Mouse (Mus musculus) liver, embryonic 14.5 days (tissue): ENCODE data around the gene Thra.

Source experiments
- CTCF ChIP-seq: IDR thresholded peaks from 2 replicates; pipeline ENCODE4 v1.5.1; 2016; ENCODE audit warnings: antibody characterized with exemption, low read depth, control low read depth
- EP300 ChIP-seq: IDR thresholded peaks from 2 replicates; pipeline ENCODE4 v1.6.1; 2016; ENCODE audit warnings: antibody characterized with exemption, low read depth

DNA sequence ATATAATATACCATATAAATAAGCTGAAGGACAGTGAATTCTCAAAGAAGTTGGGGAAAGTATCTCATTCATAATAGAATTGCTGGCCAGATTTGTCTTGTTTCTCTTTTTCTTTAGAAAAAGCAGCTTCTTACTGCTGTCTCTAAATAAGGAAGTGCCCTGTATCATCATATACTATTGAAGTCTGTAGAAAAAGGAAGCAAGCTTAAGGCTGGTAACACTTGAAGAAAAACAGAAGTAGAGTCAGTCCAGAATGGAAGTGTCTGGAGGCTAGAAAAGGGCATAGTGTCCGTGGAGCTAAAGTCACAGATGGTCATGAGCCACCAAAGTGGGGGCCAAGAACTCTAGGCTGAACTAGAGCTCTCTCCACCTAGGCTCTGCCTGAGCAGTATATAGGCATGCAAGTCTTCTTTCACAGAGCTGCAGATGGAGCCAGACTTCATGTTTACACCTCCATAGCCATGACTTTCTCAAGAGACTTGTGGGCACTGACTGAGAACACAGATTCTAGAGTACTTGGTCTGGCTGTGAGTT lies 76.3 kb downstream of the Thra start:
- TF ChIP-seq CTCF (no peak), EP300 (no peak)
